Mouse (Mus musculus) layer of hippocampus, adult 9-10 months (tissue): ENCODE data around the gene Setd2.

Source experiments
- DNase-seq: peaks from one replicate; pipeline ENCODE4 v3.0.0; 2022; ENCODE audit warnings: low spot score

Gene Setd2

DNA sequence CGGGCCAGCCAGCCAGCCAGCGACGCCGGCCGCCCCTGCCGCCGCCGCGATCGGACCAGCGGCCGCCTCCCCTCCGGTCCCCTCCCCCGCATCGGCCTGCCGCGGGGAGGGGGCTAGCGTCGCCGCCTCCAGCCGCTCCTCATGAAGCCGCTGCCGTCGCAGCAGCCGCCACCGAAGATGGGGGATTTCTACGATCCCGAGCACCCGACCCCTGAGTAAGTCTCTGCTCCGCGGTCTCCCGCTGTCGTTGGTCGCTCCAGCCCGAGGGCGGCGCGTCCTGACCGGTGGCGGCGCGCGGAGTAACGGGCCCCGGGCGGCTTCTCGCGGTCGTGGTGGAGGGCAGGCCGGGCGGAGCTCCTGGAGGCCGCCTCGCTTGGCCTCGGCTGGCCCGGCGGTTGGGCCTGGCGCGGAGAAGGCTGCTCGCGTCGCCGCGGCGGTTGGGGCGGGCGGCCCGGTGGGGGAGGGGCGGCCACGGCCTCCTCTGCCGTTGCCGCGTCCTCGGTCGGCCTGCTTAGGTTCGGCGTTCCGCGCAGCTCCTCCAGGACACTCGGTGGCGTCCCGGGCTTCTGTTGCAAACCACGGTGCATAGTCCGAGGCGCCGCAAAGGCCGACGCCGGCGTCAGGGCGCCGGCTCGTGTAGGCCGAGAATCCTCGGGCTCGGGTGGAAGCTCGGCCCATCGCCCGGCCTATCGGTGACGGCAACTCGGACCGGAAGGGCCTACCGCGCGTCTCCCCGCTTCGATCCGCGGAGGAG, at the start of gene Setd2:
Setd2 (plus strand) TSS at position 60 of the 754 bp plus-strand sequence.
- DNase-seq = peak; percentile 24

DNA sequence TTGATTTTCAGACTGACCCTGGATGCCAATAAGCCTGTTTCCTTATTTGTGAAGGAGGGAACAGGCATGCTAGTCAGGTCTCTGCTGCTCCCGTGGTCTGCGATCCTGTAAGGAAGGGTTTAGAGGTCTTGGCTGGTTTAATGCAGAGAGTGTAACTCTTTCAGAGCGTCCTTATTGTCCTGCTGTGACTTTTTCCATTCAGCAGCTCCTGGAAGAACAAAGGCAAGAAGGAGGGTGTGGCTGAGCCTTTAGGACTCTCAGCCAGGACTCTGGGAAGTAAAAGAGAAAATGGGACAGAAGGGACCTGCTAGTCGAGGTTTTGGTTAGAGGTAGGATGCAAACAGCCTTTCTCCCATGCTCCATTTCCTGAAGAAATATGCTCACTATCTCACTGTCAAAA, 43.6 kb upstream of the Setd2 start:
- no peak for DNase-seq

GRCm38 (mm10) chr9:110490913-110491312, 41.5 kb upstream of the Setd2 start:
- no peak for DNase-seq

DNA sequence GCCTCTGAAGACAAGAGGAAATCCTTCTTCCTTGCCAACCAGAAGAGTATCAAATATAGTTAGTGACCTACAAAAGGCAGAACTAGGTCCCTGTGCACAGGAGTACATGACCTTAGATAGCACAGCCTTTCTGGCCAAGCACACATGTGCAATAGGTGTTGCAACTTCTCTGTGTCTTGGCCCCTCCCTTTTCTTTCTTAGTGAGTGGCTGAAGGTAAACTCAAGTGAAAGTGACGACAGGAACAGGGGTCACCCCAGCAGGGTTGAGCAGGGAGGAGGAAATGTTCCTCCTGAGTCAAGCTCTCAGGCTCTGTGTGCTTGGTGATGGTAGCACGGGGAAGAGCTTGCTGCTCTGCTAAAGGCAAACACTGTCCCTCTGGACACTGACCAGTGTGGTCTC, 6.7 kb upstream of the Setd2 start:
- no peak for DNase-seq

DNA sequence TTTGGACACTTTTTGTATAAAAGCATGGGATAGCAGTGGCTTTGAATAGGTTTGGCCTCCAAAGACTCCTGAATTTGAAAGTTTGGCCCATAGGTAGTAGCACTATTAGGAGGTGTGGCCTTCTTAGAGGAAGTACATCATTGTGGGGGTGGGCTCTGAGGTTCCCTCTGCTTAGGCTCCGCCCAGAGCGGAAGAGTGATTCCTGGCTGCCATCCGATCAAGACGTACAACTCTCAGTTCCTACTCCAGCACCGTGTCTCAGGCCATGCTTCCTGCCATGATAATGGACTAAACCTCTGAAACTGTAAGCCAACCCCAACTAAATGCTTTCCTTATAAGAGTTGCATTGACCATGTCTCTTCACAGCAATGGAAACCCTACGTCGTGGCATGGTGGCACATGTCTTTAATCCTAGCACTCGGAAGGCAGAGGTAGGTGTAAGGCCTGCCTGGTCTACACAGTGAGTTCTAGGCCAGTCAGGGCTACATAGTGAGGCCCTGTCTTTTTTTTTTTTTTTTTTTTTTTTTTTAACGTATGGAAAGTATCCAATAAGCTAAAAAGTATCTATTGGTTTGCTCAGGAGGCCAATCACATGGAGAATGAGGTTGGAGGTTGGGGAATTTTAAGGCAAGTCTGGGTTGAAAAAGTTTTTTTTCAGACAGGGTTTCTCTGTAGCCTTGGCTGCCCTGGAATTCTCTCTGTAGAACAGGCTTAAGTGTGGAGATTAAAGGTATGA, 3.2 kb upstream of the Setd2 start:
- DNase-seq = no peak

DNA sequence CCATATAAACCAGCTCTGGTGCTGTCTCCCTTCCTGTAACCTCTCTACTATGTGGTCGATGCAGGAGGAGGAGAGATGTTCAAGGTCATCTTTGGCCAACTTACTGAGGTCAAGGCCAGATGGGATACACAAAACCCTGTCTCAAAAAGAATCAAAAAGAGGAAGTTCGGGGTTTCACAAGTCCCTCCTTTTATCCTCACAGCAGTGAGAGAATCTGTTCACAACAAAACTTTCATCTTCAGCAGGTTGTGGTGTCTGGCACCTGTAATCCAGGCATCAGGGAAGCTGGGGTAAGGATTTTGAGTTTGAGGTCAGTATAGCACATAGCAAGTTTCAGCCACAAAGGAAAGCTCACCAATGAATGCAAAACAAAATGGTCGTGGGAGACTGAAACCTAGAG, 1.7 kb upstream of the Setd2 start:
- no peak for DNase-seq

- DNase-seq = no peak
Observed at GRCm38 (mm10) chr9:110531151-110531791, 1.1 kb upstream of the Setd2 start.

GRCm38 (mm10) chr9:110531914-110532489, 395 bp upstream of the Setd2 start:
- peak; percentile 65 for DNase-seq

DNA sequence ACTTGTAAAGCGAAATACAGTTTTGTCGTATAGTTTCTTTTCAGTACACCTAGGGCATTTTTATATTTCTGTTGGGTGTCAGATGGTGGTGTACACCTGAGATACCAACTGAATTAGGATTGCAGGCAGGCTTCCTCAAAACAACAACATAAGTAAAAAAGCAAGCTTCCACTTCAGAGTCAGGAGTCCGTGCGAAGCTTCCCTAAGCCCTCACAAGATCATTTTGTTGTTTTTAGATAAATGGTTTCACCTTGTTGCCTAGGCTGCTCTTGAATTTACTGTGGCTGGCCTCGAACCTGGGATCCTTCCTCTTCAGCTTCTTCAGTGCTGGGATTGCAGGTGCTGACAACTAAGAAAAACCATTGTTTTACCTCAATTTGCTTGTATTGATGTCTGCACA, 1.2 kb downstream of the Setd2 start:
- DNase-seq = no peak

GRCm38 (mm10) chr9:110535114-110535513, 2.7 kb downstream of the Setd2 start:
- DNase-seq = no peak

DNA sequence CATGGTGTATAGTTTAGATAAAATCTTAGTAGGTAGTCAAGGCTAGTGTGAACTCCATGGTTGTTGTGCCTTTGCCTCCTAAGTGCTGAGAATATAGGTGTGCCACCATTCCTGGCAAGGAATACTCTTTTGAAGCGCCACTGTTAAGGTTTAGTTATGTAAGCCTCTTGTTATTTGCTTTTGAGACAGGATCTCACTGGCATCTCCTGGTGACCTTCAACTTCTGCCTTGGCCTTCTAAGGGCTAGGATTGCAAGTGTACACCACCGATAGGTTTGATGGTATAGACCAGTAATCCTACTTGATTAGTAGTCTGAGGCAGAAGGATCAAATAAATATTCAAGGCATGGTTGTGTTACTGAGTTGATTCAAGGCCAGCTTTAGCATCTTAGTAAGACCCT, 4.2 kb downstream of the Setd2 start:
- no peak for DNase-seq

DNA sequence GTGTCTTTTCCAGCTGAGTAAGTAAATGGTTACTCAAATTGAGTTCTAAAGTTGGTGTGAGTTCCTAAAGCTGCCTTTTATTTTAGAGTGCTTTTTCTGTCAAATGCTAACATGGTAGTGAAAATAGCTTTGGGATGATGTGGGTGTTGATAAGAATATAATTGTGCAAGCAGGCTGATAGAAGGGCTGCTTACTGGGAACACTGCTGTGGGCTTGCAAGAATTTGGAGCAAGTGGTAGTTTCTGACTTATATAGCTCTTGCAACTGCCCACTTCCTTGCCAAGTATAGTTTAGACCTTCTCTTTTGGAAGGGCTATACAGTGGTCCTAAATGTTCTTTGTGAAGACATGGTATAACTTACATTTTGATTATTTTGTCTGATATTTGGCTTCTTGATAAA, 6.1 kb downstream of the Setd2 start:
- no peak for DNase-seq

DNA sequence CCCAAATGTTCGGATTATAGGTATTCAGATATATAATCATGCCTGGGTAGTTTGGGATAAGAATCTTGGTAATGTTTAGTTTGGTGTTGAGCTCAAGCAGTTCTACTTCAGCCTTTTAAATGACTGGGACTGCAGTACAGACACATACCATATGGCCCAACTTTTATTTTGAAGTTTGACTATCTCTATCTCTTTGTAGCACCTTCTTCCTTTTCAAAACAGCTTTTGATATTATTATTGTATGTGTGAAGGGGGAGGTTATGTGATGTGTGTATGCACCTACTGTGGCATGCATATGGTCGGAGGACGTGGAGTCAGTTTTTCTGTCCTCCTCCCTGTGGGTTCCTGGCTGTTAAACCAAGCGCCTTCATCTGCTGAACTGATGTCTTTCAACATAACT, 9.6 kb downstream of the Setd2 start:
- no peak for DNase-seq

DNA sequence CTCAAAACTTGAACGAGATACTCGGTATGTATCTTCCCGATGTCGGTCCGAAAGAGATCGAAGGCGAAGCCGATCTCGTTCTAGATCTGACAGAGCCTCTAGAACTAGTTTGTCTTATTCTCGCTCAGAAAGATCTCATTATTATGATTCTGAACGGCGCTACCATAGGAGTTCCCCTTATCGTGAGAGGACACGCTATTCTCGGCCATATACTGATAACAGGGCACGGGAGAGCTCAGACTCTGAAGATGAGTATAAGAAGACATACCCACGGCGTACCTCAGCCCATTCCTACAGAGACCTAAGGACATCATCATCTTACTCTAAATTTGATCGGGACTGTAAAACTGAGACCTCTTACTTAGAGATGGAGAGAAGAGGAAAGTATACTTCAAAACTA, 15.9 kb downstream of the Setd2 start:
- DNase-seq = no peak

DNA sequence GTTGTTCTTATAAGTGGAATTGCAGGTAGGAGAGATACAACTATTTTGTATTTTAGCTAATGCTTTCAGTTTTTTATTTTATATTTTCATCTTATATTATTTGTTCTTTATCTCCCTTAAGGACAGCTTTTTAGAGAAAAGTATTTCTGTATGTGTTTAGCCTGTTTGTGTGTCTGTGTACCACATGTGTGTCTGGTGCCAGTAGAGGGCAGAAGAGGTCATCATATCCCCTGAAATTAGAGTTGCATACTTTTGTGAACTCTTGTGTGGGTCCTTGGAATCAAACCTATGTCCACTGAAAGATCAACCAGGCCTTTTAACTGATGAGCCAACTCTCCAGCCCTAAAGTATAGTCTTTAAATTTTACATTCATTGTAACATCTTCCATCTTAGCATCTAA, 35.9 kb downstream of the Setd2 start:
- DNase-seq = no peak

GRCm38 (mm10) chr9:110582161-110582560, 49.8 kb downstream of the Setd2 start:
- DNase-seq = no peak

DNA sequence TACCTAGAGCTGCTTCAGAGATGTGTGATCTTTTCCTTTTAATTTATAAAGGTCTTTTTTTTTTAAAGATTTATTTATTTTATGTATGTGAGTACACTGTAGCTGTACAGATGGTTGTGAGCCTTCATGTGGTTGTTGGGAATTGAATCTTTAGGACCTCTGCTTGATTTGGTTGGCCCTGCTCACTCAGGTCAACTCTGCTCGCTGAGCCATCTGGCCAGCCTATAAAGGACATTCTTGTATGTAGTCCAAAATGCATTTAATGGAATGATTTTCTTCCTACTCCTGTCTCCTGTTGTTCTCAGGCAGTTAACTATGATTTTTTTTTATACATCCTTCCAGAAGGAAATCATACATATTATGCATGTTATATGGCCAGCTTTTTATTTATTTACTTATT, 51.1 kb downstream of the Setd2 start:
- DNase-seq = no peak

DNA sequence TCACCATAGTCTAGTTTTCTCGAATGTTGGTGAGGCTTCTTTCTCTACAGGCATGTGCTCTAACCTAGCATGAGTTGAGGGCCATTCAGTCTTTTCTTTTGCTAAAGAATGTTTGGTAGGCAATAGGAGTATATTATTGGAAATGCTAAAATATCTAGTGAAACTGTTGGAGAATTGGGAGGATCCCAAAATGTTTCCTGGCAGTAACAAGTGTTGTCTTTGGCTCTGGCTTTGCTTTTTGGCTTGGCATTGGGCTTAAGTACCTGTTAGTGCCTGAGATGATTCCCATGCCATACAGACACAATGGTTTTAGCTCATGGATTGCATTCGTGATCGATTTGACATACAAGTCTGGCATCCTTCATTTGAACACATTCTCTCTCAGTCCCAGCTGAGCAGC, 79.1 kb downstream of the Setd2 start:
- no peak for DNase-seq

DNA sequence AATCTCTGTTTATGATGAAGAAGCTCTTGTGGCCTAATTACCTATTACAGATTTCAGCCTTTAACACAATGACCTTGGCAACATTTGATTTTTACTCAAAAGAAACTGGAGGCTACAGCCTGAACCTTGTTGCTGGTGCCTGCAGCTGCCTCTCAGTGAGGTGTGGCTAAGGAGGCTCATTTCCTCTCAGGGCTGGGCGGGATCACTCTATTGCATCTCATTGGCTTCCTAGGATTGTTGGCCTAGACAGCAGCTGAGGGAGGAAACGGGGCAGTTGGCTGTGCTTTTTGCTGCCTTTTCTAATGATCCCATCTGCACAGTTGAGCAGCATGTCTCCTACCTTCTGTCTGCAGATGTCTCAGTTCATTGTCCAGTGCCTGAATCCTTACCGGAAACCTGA, 84.7 kb downstream of the Setd2 start:
- no peak for DNase-seq

GRCm38 (mm10) chr9:110620180-110620579, 87.8 kb downstream of the Setd2 start:
- no peak for DNase-seq

DNA sequence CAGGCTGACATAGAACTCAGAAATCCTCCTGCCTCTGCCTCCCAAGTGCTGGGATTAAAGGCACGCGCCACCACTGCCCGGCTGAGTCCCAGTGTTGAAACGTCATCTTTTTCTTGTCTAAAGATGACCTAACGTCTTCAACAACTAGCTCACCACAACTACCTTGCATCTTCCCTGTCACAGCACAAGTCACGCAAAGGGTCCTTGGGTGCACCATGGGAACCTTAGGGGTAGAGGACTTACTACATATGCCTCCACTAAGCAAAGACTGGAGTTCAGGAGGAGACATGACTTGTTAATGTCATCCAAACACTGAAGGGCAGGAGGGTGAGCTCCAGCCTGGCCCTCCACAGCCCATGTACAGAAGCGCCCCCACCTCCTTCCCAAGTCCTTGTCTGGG, 88.3 kb downstream of the Setd2 start:
- DNase-seq = no peak

DNA sequence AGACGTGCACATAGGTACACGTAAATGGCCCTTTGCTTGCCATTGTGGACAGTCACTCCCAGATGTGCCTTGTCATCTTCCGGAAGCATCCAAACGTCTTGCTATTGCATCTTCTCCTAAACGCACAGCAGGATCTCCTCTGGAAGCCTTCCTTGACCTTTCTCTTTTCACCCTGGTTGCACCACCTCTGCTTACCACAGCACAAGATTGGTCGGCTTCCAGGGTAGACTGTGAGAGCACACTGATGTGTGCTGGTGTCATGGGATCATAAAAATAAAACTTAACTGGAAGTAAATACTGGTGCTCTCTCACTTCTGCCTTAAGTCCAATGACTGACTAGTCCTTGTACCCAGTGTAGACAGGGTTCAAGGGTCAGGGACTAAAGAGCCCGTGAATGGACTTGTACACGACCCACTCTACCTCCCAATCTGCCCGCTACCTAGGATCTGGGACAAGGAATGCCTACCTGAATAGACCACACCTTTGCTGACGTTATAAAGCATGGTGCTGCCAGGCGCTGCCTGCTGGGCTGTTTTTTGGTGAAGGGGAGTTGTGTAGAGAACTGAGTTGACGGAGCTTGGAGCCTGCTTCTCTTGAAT, 90.3 kb downstream of the Setd2 start:
- no peak for DNase-seq
